Mouse (Mus musculus): ENCODE results near the gene Actb. TPM values are rescaled to one million over a fixed set of nuclear protein-coding genes. Genes with fewer than 3 reads are reported as not detected.

Actb gene
- polyA plus RNA-seq (2011; ENCODE audit: insufficient read depth, insufficient read length, low read depth, missing spikeins): 3,823 and 4,237 TPM in 2 replicates

- TF ChIP-seq EP300 (IDR thresholded peaks at IDR 0.05; ENCODE audit: insufficient read depth, low read depth, low read length) (0 out of 2 replicates have a peak, but pooled peaks have one; percentile 54), CTCF (IDR thresholded peaks at IDR 0.05; ENCODE audit: low read depth, low read length) (no peak), POLR2A (IDR thresholded peaks at IDR 0.05; ENCODE audit: insufficient read depth, low read length) (peak; percentile 99)
Observed at GRCm38 (mm10) chr5:142906532-142907047, at the start of gene Actb. TSS of gene Actb (minus strand) at chr5:142906754.

GRCm38 (mm10) chr5:142953641-142954040, 47.1 kb upstream of the Actb start:
- no peaks in the 10 kb centered on the region for H3K36me3 ChIP-seq (ENCODE audit: control insufficient read depth, insufficient read depth, low read length, poor library complexity, severe bottlenecking)
- no peak overlapping the region for H3K27ac ChIP-seq (ENCODE audit: insufficient read depth, low read length)
- no peak overlapping the region for H3K4me3 ChIP-seq (ENCODE audit: low read depth, low read length)
- no peak overlapping the region for H3K9ac ChIP-seq (ENCODE audit: low read depth, poor library complexity, severe bottlenecking)
- TF ChIP-seq POLR2A (IDR thresholded peaks at IDR 0.05; ENCODE audit: insufficient read depth, low read length) (no peak), EP300 (IDR thresholded peaks at IDR 0.05; ENCODE audit: insufficient read depth, low read depth, low read length) (no peak), CTCF (IDR thresholded peaks at IDR 0.05; ENCODE audit: low read depth, low read length) (no peak)
- H3K9me3 ChIP-seq (replicated peaks; ENCODE audit: control insufficient read depth, insufficient read depth, low read length, poor library complexity, severe bottlenecking): no peaks in the 10 kb centered on the region
- H3K27me3 ChIP-seq (ENCODE audit: control insufficient read depth, insufficient read depth, low read length, poor library complexity, severe bottlenecking): no peaks in the 10 kb centered on the region
- H3K4me1 ChIP-seq (ENCODE audit: control insufficient read depth, insufficient read depth, low read length): peaks cover 5% of the 10 kb centered on the region

More at GRCm38 (mm10) chr5:142906532-142907047, at the start of gene Actb:
- Histone ChIP-seq H3K9ac (ENCODE audit: low read depth, poor library complexity, severe bottlenecking) (peak within 1 kb of the TSS; percentile 97), H3K36me3 (ENCODE audit: control insufficient read depth, insufficient read depth, low read length, poor library complexity, severe bottlenecking) (peaks cover 34% of the 10 kb centered on the region), H3K27ac (ENCODE audit: insufficient read depth, low read length) (peak within 1 kb of the TSS; percentile 90), H3K27me3 (ENCODE audit: control insufficient read depth, insufficient read depth, low read length, poor library complexity, severe bottlenecking) (no peaks in the 10 kb centered on the region), H3K9me3 (replicated peaks; ENCODE audit: control insufficient read depth, insufficient read depth, low read length, poor library complexity, severe bottlenecking) (no peaks in the 10 kb centered on the region), H3K4me3 (ENCODE audit: low read depth, low read length) (peak within 1 kb of the TSS; percentile 94), H3K4me1 (ENCODE audit: control insufficient read depth, insufficient read depth, low read length) (peaks cover 6% of the 10 kb centered on the region)

GRCm38 (mm10) chr5:142950405-142950804, 43.9 kb upstream of the Actb start:
- H3K4me1 ChIP-seq (ENCODE audit: control insufficient read depth, insufficient read depth, low read length): peaks cover 3% of the 10 kb centered on the region
- H3K4me3 ChIP-seq (ENCODE audit: low read depth, low read length): no peak overlapping the region
- H3K27ac ChIP-seq (ENCODE audit: insufficient read depth, low read length): no peak overlapping the region
- no peak for TF ChIP-seq EP300 (IDR thresholded peaks at IDR 0.05; ENCODE audit: insufficient read depth, low read depth, low read length)
- no peak for TF ChIP-seq POLR2A (IDR thresholded peaks at IDR 0.05; ENCODE audit: insufficient read depth, low read length)
- TF ChIP-seq CTCF (IDR thresholded peaks at IDR 0.05; ENCODE audit: low read depth, low read length): no peak
- no peaks in the 10 kb centered on the region for H3K9me3 ChIP-seq (replicated peaks; ENCODE audit: control insufficient read depth, insufficient read depth, low read length, poor library complexity, severe bottlenecking)
- no peaks in the 10 kb centered on the region for H3K27me3 ChIP-seq (ENCODE audit: control insufficient read depth, insufficient read depth, low read length, poor library complexity, severe bottlenecking)
- H3K36me3 ChIP-seq (ENCODE audit: control insufficient read depth, insufficient read depth, low read length, poor library complexity, severe bottlenecking): no peaks in the 10 kb centered on the region
- no peak overlapping the region for H3K9ac ChIP-seq (ENCODE audit: low read depth, poor library complexity, severe bottlenecking)

- no peak overlapping the region for H3K27ac ChIP-seq (ENCODE audit: insufficient read depth, low read length)
- no peak overlapping the region for H3K9ac ChIP-seq (ENCODE audit: low read depth, poor library complexity, severe bottlenecking)
- TF ChIP-seq CTCF (IDR thresholded peaks at IDR 0.05; ENCODE audit: low read depth, low read length) (no peak), EP300 (IDR thresholded peaks at IDR 0.05; ENCODE audit: insufficient read depth, low read depth, low read length) (no peak), POLR2A (IDR thresholded peaks at IDR 0.05; ENCODE audit: insufficient read depth, low read length) (no peak)
- peaks cover 3% of the 10 kb centered on the region for H3K4me1 ChIP-seq (ENCODE audit: control insufficient read depth, insufficient read depth, low read length)
- no peaks in the 10 kb centered on the region for H3K9me3 ChIP-seq (replicated peaks; ENCODE audit: control insufficient read depth, insufficient read depth, low read length, poor library complexity, severe bottlenecking)
- no peak overlapping the region for H3K4me3 ChIP-seq (ENCODE audit: low read depth, low read length)
- H3K36me3 ChIP-seq (ENCODE audit: control insufficient read depth, insufficient read depth, low read length, poor library complexity, severe bottlenecking): no peaks in the 10 kb centered on the region
- no peaks in the 10 kb centered on the region for H3K27me3 ChIP-seq (ENCODE audit: control insufficient read depth, insufficient read depth, low read length, poor library complexity, severe bottlenecking)
Observed at GRCm38 (mm10) chr5:142949580-142949979, 43.0 kb upstream of the Actb start.

- H3K36me3 ChIP-seq (ENCODE audit: control insufficient read depth, insufficient read depth, low read length, poor library complexity, severe bottlenecking): no peaks in the 10 kb centered on the region
- no peak for TF ChIP-seq EP300 (IDR thresholded peaks at IDR 0.05; ENCODE audit: insufficient read depth, low read depth, low read length)
- TF ChIP-seq CTCF (IDR thresholded peaks at IDR 0.05; ENCODE audit: low read depth, low read length): no peak
- TF ChIP-seq POLR2A (IDR thresholded peaks at IDR 0.05; ENCODE audit: insufficient read depth, low read length): no peak
- no peaks in the 10 kb centered on the region for H3K27me3 ChIP-seq (ENCODE audit: control insufficient read depth, insufficient read depth, low read length, poor library complexity, severe bottlenecking)
- H3K27ac ChIP-seq (ENCODE audit: insufficient read depth, low read length): no peak overlapping the region
- H3K9me3 ChIP-seq (replicated peaks; ENCODE audit: control insufficient read depth, insufficient read depth, low read length, poor library complexity, severe bottlenecking): no peaks in the 10 kb centered on the region
- H3K4me3 ChIP-seq (ENCODE audit: low read depth, low read length): no peak overlapping the region
- H3K9ac ChIP-seq (ENCODE audit: low read depth, poor library complexity, severe bottlenecking): no peak overlapping the region
- H3K4me1 ChIP-seq (ENCODE audit: control insufficient read depth, insufficient read depth, low read length): peaks cover 3% of the 10 kb centered on the region
Observed at GRCm38 (mm10) chr5:142947460-142947859, 40.9 kb upstream of the Actb start.

GRCm38 (mm10) chr5:142944979-142945682, 38.6 kb upstream of the Actb start:
- Histone ChIP-seq H3K9me3 (replicated peaks; ENCODE audit: control insufficient read depth, insufficient read depth, low read length, poor library complexity, severe bottlenecking) (no peaks in the 10 kb centered on the region), H3K4me1 (ENCODE audit: control insufficient read depth, insufficient read depth, low read length) (no peaks in the 10 kb centered on the region), H3K36me3 (ENCODE audit: control insufficient read depth, insufficient read depth, low read length, poor library complexity, severe bottlenecking) (no peaks in the 10 kb centered on the region), H3K4me3 (ENCODE audit: low read depth, low read length) (no peak overlapping the region), H3K27ac (ENCODE audit: insufficient read depth, low read length) (no peak overlapping the region), H3K27me3 (ENCODE audit: control insufficient read depth, insufficient read depth, low read length, poor library complexity, severe bottlenecking) (no peaks in the 10 kb centered on the region), H3K9ac (ENCODE audit: low read depth, poor library complexity, severe bottlenecking) (no peak overlapping the region)
- TF ChIP-seq POLR2A (IDR thresholded peaks at IDR 0.05; ENCODE audit: insufficient read depth, low read length) (no peak), EP300 (IDR thresholded peaks at IDR 0.05; ENCODE audit: insufficient read depth, low read depth, low read length) (no peak), CTCF (IDR thresholded peaks at IDR 0.05; ENCODE audit: low read depth, low read length) (no peak)
